Mouse (Mus musculus) thymus, postnatal 36 days (tissue): ENCODE results near the gene Arl5a.

Experiments
- DNase-seq, 2 experiments: peaks; one replicate each; pipeline ENCODE4 v3.0.0; 2022; ENCODE audit warnings: mixed read lengths in 2 of 2

Arl5a gene

GRCm38 (mm10) chr2:52359722-52360121 is 65.0 kb downstream of the Arl5a start:
- no peak for DNase-seq

DNA sequence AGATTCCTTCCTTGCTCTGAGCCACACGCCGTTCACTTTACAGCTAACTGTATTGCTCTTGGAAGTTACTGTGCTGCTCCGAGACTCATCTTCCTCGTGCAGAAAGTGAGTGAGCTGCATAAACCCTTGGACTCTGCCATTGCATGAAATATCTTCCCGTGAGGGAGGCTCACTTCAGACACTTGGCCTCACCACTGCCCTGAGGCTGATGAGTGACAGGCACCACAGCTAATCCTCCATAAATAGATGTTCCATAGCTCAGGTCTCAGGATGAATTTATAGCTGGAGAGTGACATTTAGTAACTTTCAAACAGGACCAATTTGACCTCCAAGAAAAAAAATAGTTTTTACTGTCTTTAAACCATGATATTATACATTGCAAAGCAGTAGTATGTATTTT is 66.5 kb downstream of the Arl5a start:
- no peak for DNase-seq

- DNase-seq = no peak
Observed at GRCm38 (mm10) chr2:52351029-52351428, 73.7 kb downstream of the Arl5a start.
